Mouse (Mus musculus) ES-Bruce4 (cell line): Measurements from ENCODE around the gene Arhgap31.

Experiments used
- CTCF ChIP-seq: IDR thresholded peaks from one replicate; pipeline ENCODE4 v1.8.1; 2011; ENCODE audit warnings: low read depth, low read length
- EP300 ChIP-seq: IDR thresholded peaks from 2 replicates; pipeline ENCODE4 v1.6.1; 2011; ENCODE audit warnings: low read depth, low read length; ENCODE audit not compliant: insufficient read depth
- POLR2A ChIP-seq: IDR thresholded peaks from one replicate; pipeline ENCODE4 v1.8.1; 2011; ENCODE audit warnings: low read length; ENCODE audit not compliant: insufficient read depth

DNA sequence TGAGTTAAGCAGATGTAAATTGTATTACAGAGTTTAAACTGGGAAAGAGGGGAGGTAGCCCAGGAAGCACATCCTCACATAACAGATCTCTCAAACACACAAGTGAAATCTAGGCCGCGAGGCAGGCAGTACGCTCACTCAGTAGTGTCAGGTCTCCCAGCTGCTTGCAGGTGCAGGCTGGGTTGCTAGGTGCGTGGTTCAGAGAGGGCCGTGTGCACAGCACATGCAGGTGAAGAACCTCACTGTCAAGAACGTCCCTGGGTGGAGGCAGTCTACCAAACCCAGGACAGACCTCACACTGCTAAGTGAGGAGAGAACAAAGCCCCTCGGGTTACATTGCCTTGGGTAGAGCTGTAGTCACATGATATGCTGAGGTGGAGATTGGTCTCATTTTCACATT, 128.3 kb downstream of the Arhgap31 start:
- no peak for TF ChIP-seq POLR2A
- TF ChIP-seq CTCF = no peak
- no peak for TF ChIP-seq EP300
